Mouse (Mus musculus): ENCODE results near the gene Cd81. TPM values are rescaled to one million over a fixed set of nuclear protein-coding genes. Genes with fewer than 3 reads are reported as not detected.

Gene Cd81
- polyA plus RNA-seq, 1 experiment from 2014 or later, result 765 TPM

GRCm38 (mm10) chr7:143033581-143033980, 19.0 kb upstream of the Cd81 start:
- Histone ChIP-seq H3K9me3 (ENCODE audit: control insufficient read depth, low read length) (no peaks in the 10 kb centered on the region), H3K4me3 (ENCODE audit: low read length) (no peak overlapping the region), H3K36me3 (ENCODE audit: control insufficient read depth, insufficient read depth, low read length) (no peaks in the 10 kb centered on the region), H3K27ac (ENCODE audit: low read length) (no peak overlapping the region), H3K4me1 (replicated peaks; ENCODE audit: control insufficient read depth, insufficient read depth, low read length) (0 out of 2 replicates have a peak, but pooled peaks cover 5% of the 10 kb centered on the region), H3K4me2 (ENCODE audit: low read depth, low read length) (no peak overlapping the region), H3K9ac (ENCODE audit: low read length) (no peak overlapping the region), H3K27me3 (ENCODE audit: control insufficient read depth, insufficient read depth, low read depth, low read length) (no peaks in the 10 kb centered on the region)
- ATAC-seq (ENCODE audit: low read depth), result no peak
- WGBS, result 73% methylated on average over 4 of the region's 4 CpGs

DNA sequence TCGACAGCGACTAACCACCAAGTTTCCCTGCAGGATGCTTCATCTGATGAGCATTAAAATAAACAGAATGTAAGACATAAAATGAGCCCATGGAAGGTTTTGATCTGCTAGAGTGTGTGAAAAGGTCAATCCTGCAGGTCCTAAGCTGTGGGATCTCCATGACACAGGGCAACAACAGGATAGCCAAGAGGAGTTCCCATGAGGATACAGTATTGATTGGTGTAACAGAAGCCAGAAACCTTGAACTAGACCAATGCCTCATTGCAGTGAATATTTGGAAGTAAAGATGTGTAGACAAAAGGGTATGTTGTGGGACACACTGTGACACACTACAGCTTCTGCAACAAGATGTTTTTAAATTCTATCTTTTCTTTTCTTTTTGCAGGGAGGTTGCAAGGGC, 18.4 kb upstream of the Cd81 start:
- Histone ChIP-seq H3K27me3 (ENCODE audit: control insufficient read depth, insufficient read depth, low read depth, low read length) (no peaks in the 10 kb centered on the region), H3K4me1 (replicated peaks; ENCODE audit: control insufficient read depth, insufficient read depth, low read length) (0 out of 2 replicates have a peak, but pooled peaks cover 5% of the 10 kb centered on the region), H3K36me3 (ENCODE audit: control insufficient read depth, insufficient read depth, low read length) (no peaks in the 10 kb centered on the region), H3K9me3 (ENCODE audit: control insufficient read depth, low read length) (no peaks in the 10 kb centered on the region), H3K27ac (ENCODE audit: low read length) (no peak overlapping the region), H3K9ac (ENCODE audit: low read length) (no peak overlapping the region), H3K4me2 (ENCODE audit: low read depth, low read length) (no peak overlapping the region), H3K4me3 (ENCODE audit: low read length) (no peak overlapping the region)
- 91% methylated on average over 2 of the region's 2 CpGs for WGBS
- ATAC-seq (ENCODE audit: low read depth), result no peak

- Histone ChIP-seq H3K27ac (ENCODE audit: low read length) (no peak overlapping the region), H3K9ac (ENCODE audit: low read length) (no peak overlapping the region), H3K9me3 (ENCODE audit: control insufficient read depth, low read length) (no peaks in the 10 kb centered on the region), H3K4me3 (ENCODE audit: low read length) (no peak overlapping the region), H3K4me1 (replicated peaks; ENCODE audit: control insufficient read depth, insufficient read depth, low read length) (0 out of 2 replicates have a peak, but pooled peaks cover 5% of the 10 kb centered on the region), H3K36me3 (ENCODE audit: control insufficient read depth, insufficient read depth, low read length) (no peaks in the 10 kb centered on the region), H3K27me3 (ENCODE audit: control insufficient read depth, insufficient read depth, low read depth, low read length) (no peaks in the 10 kb centered on the region), H3K4me2 (ENCODE audit: low read depth, low read length) (no peak overlapping the region)
- no peak for ATAC-seq (ENCODE audit: low read depth)
- 84% methylated on average over 8 of the region's 8 CpGs for WGBS
Observed at GRCm38 (mm10) chr7:143034519-143035450, 17.8 kb upstream of the Cd81 start.

DNA sequence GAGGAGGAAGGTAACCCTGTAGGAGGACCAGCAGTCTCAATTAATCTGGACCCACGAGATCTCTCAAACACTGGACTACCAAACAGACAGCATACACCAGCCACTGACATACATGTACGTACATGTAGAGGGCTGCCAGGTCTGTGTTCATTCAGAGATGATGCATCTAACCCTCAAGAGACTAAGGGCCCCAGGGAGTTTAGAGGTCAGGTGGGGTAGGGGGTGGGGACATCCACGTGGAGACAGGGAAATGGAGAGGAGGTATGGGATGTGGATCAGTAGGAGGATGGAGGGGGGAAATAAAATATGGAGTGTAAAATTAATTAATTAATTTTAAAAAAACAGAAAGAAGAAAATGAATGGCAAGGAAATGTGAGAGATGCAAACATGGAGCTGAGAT, 15.8 kb upstream of the Cd81 start:
- H3K9ac ChIP-seq (ENCODE audit: low read length), result no peak overlapping the region
- H3K27me3 ChIP-seq (ENCODE audit: control insufficient read depth, insufficient read depth, low read depth, low read length), result no peaks in the 10 kb centered on the region
- no peak overlapping the region for H3K27ac ChIP-seq (ENCODE audit: low read length)
- H3K4me2 ChIP-seq (ENCODE audit: low read depth, low read length), result no peak overlapping the region
- H3K36me3 ChIP-seq (ENCODE audit: control insufficient read depth, insufficient read depth, low read length), result no peaks in the 10 kb centered on the region
- no peaks in the 10 kb centered on the region for H3K9me3 ChIP-seq (ENCODE audit: control insufficient read depth, low read length)
- peaks cover 11% of the 10 kb centered on the region for H3K4me1 ChIP-seq (replicated peaks; ENCODE audit: control insufficient read depth, insufficient read depth, low read length)
- no peak overlapping the region for H3K4me3 ChIP-seq (ENCODE audit: low read length)
- 77% methylated on average over 3 of the region's 3 CpGs for WGBS
- ATAC-seq (ENCODE audit: low read depth), result no peak

GRCm38 (mm10) chr7:143037306-143037705, 15.2 kb upstream of the Cd81 start:
- ATAC-seq (ENCODE audit: low read depth), result no peak

GRCm38 (mm10) chr7:143038174-143038931, 14.2 kb upstream of the Cd81 start:
- Histone ChIP-seq H3K9me3 (ENCODE audit: control insufficient read depth, low read length) (no peaks in the 10 kb centered on the region), H3K9ac (ENCODE audit: low read length) (no peak overlapping the region), H3K4me1 (replicated peaks; ENCODE audit: control insufficient read depth, insufficient read depth, low read length) (peaks cover 18% of the 10 kb centered on the region), H3K36me3 (ENCODE audit: control insufficient read depth, insufficient read depth, low read length) (no peaks in the 10 kb centered on the region), H3K27me3 (ENCODE audit: control insufficient read depth, insufficient read depth, low read depth, low read length) (no peaks in the 10 kb centered on the region), H3K27ac (ENCODE audit: low read length) (no peak overlapping the region), H3K4me2 (ENCODE audit: low read depth, low read length) (no peak overlapping the region), H3K4me3 (ENCODE audit: low read length) (no peak overlapping the region)
- no peak for ATAC-seq (ENCODE audit: low read depth)
- WGBS, result 86% methylated on average over 3 of the region's 3 CpGs

More at GRCm38 (mm10) chr7:143037306-143037705, 15.2 kb upstream of the Cd81 start:
- H3K9me3 ChIP-seq (ENCODE audit: control insufficient read depth, low read length), result no peaks in the 10 kb centered on the region
- no peak overlapping the region for H3K4me3 ChIP-seq (ENCODE audit: low read length)
- 93% methylated on average over 4 of the region's 4 CpGs for WGBS
- no peaks in the 10 kb centered on the region for H3K27me3 ChIP-seq (ENCODE audit: control insufficient read depth, insufficient read depth, low read depth, low read length)
- no peak overlapping the region for H3K27ac ChIP-seq (ENCODE audit: low read length)
- H3K4me1 ChIP-seq (replicated peaks; ENCODE audit: control insufficient read depth, insufficient read depth, low read length), result peaks cover 14% of the 10 kb centered on the region
- H3K4me2 ChIP-seq (ENCODE audit: low read depth, low read length), result no peak overlapping the region
- no peaks in the 10 kb centered on the region for H3K36me3 ChIP-seq (ENCODE audit: control insufficient read depth, insufficient read depth, low read length)
- H3K9ac ChIP-seq (ENCODE audit: low read length), result no peak overlapping the region

GRCm38 (mm10) chr7:143040561-143040960, 12.0 kb upstream of the Cd81 start:
- H3K27me3 ChIP-seq (ENCODE audit: control insufficient read depth, insufficient read depth, low read depth, low read length), result no peaks in the 10 kb centered on the region
- H3K9ac ChIP-seq (ENCODE audit: low read length), result no peak overlapping the region
- no peaks in the 10 kb centered on the region for H3K9me3 ChIP-seq (ENCODE audit: control insufficient read depth, low read length)
- peaks cover 18% of the 10 kb centered on the region for H3K4me1 ChIP-seq (replicated peaks; ENCODE audit: control insufficient read depth, insufficient read depth, low read length)
- no peak overlapping the region for H3K4me2 ChIP-seq (ENCODE audit: low read depth, low read length)
- no peaks in the 10 kb centered on the region for H3K36me3 ChIP-seq (ENCODE audit: control insufficient read depth, insufficient read depth, low read length)
- H3K27ac ChIP-seq (ENCODE audit: low read length), result no peak overlapping the region
- ATAC-seq (ENCODE audit: low read depth), result no peak
- H3K4me3 ChIP-seq (ENCODE audit: low read length), result no peak overlapping the region
- WGBS, result 93% methylated on average over 3 of the region's 3 CpGs

- peak; percentile 16; the same call in 1 of the 2 replicates for ATAC-seq (ENCODE audit: low read depth)
- H3K36me3 ChIP-seq (ENCODE audit: control insufficient read depth, insufficient read depth, low read length), result no peaks in the 10 kb centered on the region
- no peak overlapping the region for H3K9ac ChIP-seq (ENCODE audit: low read length)
- no peak overlapping the region for H3K4me3 ChIP-seq (ENCODE audit: low read length)
- no peaks in the 10 kb centered on the region for H3K9me3 ChIP-seq (ENCODE audit: control insufficient read depth, low read length)
- no peak overlapping the region for H3K4me2 ChIP-seq (ENCODE audit: low read depth, low read length)
- 57% methylated on average over 3 of the region's 3 CpGs for WGBS
- no peaks in the 10 kb centered on the region for H3K27me3 ChIP-seq (ENCODE audit: control insufficient read depth, insufficient read depth, low read depth, low read length)
- H3K27ac ChIP-seq (ENCODE audit: low read length), result peak overlapping the region; percentile 64
- H3K4me1 ChIP-seq (replicated peaks; ENCODE audit: control insufficient read depth, insufficient read depth, low read length), result peaks cover 18% of the 10 kb centered on the region
Observed at GRCm38 (mm10) chr7:143041138-143041822, 11.3 kb upstream of the Cd81 start.

- Histone ChIP-seq H3K4me1 (replicated peaks; ENCODE audit: control insufficient read depth, insufficient read depth, low read length) (peaks cover 18% of the 10 kb centered on the region), H3K9me3 (ENCODE audit: control insufficient read depth, low read length) (no peaks in the 10 kb centered on the region), H3K27me3 (ENCODE audit: control insufficient read depth, insufficient read depth, low read depth, low read length) (no peaks in the 10 kb centered on the region), H3K27ac (ENCODE audit: low read length) (peak overlapping the region; percentile 64), H3K36me3 (ENCODE audit: control insufficient read depth, insufficient read depth, low read length) (no peaks in the 10 kb centered on the region), H3K4me3 (ENCODE audit: low read length) (no peak overlapping the region), H3K9ac (ENCODE audit: low read length) (no peak overlapping the region), H3K4me2 (ENCODE audit: low read depth, low read length) (no peak overlapping the region)
- ATAC-seq (ENCODE audit: low read depth), result peak; percentile 92
- 32% methylated on average over 3 of the region's 3 CpGs for WGBS
Observed at GRCm38 (mm10) chr7:143042089-143042488, 10.4 kb upstream of the Cd81 start.
